Mouse (Mus musculus) ES-Bruce4 (cell line): ENCODE results near the gene Dnpep.

ENCODE experiments used
- CTCF ChIP-seq: IDR thresholded peaks from one replicate; pipeline ENCODE4 v1.8.1; 2011; ENCODE audit warnings: low read depth, low read length
- POLR2A ChIP-seq: IDR thresholded peaks from one replicate; pipeline ENCODE4 v1.8.1; 2011; ENCODE audit warnings: low read length; ENCODE audit not compliant: insufficient read depth

DNA sequence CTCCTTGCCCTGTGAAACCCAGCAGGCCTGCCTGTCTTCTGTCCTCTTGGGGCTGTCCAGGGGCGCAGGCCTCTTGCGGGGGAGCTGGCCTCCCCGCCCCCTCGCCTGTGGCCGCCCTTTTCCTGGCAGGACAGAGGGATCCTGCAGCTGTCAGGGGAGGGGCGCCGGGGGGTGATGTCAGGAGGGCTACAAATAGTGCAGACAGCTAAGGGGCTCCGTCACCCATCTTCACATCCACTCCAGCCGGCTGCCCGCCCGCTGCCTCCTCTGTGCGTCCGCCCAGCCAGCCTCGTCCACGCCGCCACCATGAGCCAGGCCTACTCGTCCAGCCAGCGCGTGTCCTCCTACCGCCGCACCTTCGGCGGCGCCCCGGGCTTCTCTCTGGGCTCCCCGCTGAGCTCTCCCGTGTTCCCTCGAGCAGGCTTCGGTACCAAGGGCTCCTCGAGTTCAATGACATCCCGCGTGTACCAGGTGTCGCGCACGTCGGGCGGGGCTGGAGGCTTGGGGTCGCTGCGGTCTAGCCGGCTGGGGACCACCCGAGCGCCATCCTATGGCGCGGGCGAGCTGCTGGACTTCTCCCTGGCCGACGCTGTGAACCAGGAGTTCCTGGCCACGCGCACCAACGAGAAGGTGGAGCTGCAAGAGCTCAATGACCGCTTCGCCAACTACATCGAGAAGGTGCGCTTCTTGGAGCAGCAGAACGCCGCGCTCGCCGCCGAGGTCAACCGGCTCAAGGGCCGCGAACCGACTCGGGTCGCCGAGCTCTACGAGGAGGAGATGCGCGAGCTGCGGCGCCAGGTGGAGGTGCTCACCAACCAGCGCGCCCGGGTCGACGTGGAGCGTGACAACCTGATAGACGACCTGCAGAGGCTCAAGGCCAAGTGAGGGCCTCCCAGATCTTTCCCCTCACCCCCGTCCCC lies 42.6 kb upstream of the Dnpep start, which contains the start of gene Des:
- no peak for TF ChIP-seq CTCF
- TF ChIP-seq POLR2A = no peak
